Mouse (Mus musculus) bone marrow, adult 2 months (tissue): ENCODE results near the gene Crxos.

ENCODE experiments used
- CTCF ChIP-seq: fragments of 200-500 bp; IDR thresholded peaks from 2 replicates; pipeline ENCODE4 v1.5.1; 2011; ENCODE audit warnings: low read length, control low read depth; ENCODE audit not compliant: control insufficient read depth, insufficient read depth
- POLR2A ChIP-seq: fragments of 200-500 bp; IDR thresholded peaks from 2 replicates; pipeline ENCODE4 v1.6.1; 2011; ENCODE audit warnings: low read depth, mild to moderate bottlenecking, control low read depth, low read length, borderline replicate concordance; ENCODE audit not compliant: control insufficient read depth

DNA sequence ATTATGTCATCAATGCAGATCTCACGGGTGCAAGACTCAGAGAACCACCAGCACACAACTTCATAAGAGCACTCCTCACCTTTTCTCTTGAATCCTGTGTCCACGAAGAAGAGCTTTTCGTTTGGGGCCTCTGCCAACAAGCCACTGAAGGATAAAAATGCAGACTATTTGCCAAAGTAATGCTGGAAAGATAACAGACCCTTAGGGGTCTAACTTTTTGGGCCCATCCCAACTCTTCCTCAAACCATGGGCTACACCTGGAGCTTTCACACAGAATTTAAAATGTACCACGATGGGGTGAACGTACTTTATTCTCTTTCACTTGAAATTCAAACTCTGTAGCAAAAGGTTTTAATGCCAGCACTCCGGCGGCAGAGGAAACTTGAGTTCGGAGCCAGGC lies 62.8 kb downstream of the Crxos start:
- TF ChIP-seq CTCF (no peak), POLR2A (no peak)
